Mouse (Mus musculus) kidney, adult 8-10 months (tissue): ENCODE results near the gene Spatc1l.

ENCODE experiments used
- DNase-seq, 2 experiments: peaks; one replicate each; pipeline ENCODE4 v3.0.0; 2022

Spatc1l gene

DNA sequence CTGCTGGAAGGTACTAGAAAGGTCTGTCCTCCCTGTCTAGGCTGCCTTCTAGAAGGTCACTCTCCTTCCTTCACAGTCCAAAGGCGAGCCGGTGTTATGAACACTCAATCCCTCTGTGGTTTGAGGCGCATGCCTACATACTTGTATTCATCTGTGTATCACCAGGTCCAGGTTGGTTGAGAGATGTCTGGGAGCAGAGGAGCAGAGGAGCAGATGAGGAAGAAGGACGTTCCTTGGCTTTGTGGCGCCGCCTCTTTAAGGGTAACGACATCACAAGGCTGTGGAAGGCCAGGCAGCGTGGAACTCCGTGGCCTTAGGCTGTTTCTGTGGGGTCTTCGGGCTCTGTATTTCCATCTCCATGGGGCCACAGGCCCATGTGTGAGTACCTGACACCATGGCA is at the start of gene Spatc1l:
Gene Spatc1l, plus strand, starts transcription at position 301 of the 400 bp plus-strand sequence.
- no peak for DNase-seq

DNA sequence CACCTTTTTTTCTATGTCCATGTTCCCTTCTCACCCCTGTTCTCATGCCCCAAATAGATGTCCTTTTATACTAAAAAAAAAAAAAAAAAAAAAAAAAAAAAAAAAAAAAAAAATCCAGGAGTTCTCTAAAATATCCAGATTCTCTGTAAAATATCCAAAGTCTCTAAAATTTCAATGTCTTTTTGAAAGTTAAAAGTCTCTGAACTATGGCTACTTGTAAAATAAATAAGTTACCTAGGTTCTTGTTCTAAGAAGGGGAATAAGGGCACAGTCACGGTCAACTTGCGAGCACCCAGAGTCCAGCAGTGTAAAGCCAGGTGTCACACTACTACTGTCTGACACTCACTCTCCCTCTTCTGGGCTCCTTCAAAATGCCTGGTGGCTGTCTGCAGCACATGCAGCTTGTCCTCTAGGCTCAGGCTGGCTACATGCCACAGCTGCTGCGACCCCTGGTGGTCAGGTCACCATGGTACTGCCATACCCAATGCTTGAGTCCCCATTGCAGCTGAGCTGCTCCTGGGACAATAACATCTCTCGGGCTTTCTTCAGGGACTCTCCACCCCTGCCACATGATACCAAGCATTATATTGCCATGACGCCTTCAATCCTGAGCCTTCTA is 49.0 kb upstream of the Spatc1l start:
- peak; percentile 44 to 77 for DNase-seq

DNA sequence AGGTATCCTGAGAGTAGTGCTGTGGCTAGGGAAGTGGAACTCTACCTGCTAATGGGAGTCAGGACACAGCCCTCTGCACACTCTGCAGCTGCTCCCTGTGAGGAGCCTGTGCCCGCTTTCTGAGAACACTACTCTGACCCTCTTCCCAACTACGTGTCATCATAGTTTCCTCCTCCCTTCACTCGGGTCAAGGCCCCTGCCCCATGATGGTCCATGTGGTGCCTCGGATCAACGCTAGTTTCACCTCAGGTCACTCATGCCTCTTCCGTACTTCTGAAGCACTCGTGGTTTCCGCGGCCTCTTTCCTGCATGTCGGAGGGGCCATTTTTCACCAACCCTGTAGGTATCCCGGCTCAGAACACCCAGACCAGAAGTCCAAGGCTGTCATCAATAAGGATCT is 31.1 kb upstream of the Spatc1l start:
- DNase-seq, result no peak

DNA sequence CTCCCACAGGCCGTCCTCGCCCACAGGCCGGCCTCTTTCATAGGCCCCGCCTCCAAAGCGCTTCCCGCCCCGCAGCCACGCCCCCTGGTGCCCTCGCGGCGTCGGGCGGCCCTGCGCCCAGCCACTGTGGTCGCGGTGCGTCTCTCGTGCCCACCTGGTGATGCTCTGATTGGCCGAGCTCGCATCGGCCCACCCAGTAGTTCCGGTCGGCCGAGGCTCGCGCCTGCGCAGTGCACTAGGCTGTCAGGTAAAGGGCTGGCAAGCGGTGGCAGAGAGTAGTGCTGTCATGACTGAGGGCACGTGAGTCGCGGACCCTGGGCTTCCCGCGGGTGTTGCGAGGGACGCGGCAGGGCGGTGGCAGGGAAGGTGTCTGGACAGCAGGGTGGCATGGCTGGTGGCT is 30.7 kb upstream of the Spatc1l start, which contains the start of gene Lss:
Gene Lss, plus strand, starts transcription at position 214 of the 400 bp plus-strand sequence.
- peak; percentile 97 to 98 for DNase-seq

DNA sequence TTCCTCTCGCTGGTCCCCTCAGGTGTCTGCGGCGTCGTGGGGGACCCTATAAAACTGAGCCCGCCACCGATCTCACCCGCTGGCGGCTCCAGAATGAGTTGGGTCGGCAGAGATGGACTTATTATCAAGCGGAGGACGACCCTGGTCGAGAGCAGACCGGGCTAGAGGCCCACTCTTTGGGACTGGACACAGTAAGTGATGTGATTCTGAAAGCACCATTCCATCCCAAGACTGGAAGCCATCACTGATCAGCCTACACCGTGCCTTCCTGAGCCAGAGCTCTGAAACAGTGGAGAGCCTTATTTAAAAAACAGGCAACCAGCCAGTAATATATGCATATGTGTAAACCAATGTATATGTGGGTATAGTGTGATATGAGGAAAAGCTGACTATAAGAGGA is 30.2 kb upstream of the Spatc1l start:
- DNase-seq, result no peak

DNA sequence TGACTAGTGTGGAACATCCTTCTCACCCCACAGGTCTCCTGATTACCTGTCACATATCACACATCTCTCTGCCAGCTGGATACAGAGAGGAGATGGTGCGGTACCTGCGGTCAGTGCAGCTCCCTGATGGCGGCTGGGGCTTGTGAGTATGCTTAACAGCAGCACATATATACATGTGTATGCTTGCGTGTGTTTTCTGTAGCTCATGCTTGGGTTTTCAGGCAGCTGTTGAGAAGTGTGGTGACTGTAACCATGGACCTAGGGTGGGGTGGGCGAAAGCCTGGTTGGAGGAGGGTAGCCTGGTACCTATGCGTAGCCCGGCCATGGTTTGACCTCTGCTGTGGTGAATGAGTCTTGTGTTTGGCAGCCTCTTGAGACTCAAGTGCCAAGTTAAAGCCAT is 26.5 kb upstream of the Spatc1l start:
- DNase-seq, result no peak

DNA sequence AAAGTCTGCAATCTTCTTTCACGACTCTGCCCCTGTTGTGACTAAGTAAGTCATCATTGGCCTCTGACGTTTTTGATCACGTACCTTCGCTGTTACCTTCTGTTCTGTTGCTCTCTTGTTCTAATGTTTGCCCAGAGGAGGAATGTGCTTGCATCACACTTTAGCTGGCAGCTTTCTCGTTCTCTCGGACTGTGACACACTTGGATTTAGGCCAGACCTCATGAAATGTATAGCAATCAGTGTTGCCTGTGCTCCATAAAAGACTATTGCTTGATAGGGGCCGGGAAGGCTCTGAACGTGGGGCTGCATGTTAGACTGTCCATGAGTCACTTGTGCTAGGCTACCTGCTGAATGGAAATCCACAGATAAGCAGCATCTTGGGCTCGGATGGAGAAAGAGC is 24.5 kb upstream of the Spatc1l start:
- no peak for DNase-seq

DNA sequence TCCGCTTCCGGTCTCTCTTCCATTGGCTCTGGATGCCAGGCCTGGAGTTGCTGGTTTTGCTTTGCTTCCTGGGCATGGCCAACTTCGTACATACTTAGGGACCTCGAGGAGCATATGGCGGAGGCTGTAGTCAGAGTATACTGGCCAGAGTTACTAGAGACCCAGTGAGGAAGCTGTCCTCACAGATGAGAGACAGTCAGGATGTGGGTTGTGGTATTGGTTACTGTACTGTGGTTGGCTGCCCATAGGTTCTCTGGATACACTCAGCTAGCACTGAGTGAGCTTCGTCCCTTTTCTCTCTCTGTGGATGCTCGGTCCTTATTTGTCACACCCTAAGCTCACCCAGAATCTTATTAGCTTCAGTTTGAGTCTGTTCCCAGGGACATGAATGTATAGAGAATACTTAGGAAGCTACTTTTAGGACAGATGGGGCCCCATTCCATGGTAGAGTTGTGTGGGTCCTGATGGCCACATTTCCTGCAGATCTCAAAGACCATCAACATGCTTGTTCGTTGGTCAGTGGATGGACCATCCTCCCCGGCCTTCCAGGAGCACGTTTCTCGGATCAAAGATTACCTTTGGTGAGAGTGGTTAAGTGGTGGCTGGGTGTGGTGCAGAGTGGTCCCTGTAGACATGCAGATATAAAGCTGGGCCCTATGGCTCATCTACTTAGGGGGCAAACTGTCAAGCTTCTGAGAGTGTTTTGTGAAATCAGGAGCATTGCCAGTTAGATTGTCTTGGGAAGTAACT is 20.6 kb upstream of the Spatc1l start:
- DNase-seq, result no peak

DNA sequence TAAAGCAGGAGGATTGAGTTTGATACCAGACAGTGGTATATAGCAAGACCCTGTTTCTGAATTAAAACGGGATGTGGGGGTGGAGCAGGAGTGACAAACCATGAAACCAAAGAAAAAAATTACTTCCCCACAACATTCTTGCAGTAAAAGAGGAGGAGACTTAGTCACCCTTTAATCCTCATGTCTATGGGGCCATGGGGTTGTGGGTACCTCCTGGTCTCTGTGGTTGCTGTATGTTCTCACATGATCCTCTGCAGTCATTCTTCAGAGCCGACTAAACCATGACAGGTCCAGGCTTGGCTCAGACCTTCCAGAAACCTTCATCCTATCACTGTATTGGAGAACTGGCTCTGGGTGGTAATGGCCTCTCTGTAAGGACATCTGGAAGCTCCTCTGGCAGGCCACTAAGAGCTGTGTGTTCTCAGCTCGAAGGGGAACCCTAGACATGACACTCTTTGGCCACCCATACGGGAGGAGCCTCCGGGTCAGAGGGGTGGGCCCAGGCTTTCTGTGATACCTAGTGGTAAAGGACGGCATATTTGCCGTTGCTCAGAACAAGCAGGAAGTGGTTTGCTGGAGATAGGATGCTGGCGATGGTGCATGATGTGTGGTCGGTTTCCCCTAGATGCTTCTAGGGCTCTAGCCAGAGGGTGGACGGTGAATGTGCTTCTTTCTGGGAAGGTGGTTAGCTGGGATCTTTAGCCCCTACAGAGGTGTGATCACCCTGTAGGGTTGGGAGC is 19.3 kb upstream of the Spatc1l start:
- no peak for DNase-seq

DNA sequence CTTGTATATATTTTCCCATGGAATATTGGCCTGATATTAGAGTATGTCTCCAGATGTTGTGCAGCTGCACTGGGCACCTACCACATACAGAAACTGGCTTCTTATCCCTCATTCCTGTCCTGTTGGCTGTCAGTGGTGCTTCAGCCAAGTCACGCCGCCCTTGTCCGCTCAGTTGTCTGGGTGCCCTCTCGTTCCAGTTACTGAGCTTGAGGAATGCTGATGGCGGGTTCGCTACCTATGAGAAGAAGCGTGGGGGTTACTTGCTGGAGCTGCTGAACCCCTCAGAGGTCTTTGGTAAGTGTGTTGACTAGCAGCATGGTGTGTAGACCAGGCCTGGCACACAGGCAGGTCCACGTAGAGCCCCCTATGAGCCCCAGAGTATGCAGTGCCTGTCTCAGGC is 15.5 kb upstream of the Spatc1l start:
- DNase-seq, result peak in 1 of 2 experiments; percentile 30

DNA sequence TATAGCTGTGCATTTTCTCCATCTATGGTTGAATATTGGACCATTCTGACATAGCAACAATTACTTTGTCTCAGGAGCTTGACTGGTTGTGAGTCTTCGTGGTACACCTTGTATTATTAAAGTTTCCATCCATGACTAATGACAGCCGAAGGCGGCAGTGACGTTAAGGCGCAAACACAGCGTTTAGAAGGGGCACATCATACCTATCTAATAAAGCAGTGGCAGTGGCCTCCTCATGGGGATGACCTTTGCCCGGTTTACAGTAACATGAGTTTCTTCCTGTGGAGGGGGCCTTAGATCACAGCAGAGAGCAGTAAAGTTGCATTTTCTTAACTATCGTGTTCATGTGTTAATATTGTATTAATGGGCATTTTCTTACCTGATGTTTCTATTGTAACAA is 13.9 kb upstream of the Spatc1l start:
- no peak for DNase-seq

DNA sequence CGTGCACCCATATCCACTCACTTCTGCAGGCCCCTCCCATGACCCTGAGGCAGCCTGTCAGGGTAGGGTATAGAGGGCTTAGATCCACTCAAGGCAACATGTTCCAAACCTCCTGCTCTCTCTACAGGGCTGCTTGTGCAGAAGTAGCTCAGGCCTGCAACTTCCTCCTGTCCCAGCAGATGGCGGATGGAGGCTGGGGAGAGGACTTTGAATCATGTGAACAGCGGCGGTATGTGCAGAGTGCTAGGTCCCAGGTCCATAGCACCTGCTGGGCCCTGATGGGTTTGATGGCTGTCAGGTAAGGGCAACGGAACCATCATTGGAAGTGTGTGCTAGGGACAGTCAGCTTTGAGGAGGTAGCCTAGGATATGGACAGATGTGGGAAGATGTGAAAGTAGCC is 11.6 kb upstream of the Spatc1l start:
- peak in 1 of 2 experiments; percentile 18 for DNase-seq

DNA sequence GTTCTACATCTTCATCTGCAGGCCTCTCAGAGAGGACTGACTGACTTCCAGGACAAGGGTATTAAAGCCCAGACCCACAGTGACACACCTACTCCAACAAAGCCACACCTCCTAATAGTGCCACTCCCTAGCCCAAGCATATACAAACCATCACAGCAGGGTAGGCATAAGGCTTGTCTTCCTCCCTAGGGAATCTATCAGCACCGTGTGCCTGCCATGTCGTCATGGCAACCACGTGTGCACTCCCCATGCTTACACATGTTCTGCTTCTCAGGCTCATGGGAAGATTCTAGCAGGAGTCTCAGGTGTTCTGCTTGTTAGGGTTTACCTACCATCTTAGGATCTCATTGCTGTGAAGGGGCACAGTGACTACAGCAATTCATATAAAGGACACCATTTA is 10.5 kb upstream of the Spatc1l start:
- no peak for DNase-seq

DNA sequence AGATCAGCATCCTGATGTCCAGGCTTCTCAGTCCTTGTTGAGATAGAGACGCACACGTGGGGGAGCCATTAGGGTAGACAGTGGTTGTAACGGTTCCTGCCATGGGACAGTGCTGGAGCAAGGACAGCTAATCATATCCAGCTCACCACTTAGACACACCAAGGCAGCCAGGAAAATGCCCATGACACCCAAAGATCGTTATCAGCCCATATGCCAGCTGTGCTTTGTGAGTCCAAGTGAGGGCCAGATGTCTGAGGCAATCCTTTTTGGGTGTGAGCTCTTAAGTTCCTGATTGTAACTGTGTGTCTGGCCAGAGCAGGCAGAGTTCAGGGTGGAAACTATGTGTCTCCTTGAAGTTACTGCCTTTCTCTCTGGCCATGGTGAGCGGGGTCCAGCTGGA is 8.0 kb upstream of the Spatc1l start:
- DNase-seq, result no peak

DNA sequence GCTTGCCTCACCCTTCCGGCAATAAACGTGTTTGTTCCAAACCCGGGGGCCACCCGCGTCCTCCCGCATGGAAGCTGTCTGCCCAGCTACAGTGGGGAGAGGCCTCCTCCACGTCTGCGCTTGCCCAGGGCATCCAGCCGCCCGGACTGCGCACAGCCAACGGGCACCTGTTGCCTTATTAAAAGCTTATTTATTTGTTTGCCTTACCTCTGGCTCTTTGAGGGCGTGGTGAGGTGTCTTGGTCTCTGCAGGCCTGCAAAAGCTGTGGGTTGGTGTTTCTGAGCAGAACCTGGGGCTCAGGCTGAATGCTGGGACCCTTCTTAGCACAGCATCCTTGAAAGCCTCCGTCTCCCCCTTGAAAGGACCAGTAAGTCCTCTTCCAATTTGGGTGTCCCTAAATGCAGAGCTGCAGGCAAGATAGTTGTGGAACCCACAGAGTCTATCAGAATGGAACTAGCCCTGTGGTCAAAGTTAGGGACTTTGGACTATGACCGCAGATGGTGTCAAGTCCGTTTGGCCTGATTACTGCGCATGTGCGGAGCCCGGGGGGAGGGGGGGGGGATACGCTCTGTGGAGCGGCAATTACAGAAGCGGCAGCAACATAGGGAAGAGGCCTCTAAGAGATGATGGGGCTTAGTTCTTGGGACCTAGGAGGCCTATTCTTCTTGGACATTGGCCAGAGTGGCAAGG is 8.1 kb downstream of the Spatc1l start:
- DNase-seq, result peak; percentile 57 to 65

DNA sequence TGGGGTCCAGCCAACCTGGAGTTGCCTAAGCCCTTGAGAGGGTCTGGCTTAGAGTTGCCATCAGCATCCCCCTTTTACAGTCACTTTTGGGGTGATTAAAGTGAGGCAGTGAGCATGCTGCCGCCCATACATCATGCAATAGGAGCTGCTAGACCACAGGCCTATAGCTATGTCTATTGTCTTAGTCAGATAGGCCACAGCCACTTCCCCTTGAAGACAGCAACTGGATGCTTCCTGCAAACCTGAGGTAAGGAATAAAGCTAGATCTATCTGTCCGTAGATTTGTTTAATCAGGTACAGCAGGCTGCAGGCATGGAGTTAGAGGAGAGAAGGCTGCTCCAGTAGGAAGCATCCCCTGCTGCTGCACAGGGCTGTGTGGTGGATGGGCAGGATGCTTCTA is 9.0 kb downstream of the Spatc1l start:
- DNase-seq, result no peak

DNA sequence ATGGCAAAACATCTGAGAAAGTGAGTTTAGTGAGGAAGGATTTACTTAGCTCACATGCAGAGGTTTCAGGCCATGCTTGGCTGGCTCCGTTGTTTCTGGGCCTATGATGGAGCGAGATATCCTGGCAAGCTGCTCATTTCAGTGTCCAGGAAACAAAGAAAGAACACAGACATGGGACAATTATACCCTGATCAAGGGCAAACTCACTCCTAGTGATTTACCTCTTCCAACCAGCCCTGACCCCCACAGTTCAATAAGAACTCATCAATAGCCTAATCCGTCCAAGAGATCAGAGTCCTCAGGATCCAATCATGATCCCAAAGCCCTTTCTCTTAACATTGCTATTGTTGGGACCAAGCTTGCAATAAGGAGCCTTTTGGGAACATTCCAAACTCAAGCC is 10.1 kb downstream of the Spatc1l start:
- no peak for DNase-seq

DNA sequence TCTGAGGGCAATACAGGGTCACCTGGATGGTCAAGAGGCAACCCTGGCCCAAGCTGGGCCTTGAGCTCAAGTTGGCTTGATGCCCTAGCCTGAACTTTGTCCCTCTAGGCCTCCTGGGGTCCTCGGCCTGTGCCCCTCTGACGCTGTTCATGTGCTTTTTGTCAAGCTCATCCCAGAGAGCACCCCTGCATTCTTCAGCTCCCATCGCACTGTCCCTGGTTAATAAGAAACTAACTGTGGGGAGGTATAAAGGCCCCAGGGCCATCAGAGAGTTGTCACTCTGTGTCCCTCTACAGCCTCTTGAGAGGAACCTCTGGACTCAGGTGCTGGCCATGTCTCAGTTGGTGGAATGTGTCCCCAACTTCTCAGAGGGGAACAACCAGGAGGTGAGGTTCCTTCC is 13.3 kb downstream of the Spatc1l start, which contains the start of gene Ftcd:
Gene Ftcd, plus strand, starts transcription at position 275 of the 400 bp plus-strand sequence.
- peak; percentile 73 to 76 for DNase-seq

DNA sequence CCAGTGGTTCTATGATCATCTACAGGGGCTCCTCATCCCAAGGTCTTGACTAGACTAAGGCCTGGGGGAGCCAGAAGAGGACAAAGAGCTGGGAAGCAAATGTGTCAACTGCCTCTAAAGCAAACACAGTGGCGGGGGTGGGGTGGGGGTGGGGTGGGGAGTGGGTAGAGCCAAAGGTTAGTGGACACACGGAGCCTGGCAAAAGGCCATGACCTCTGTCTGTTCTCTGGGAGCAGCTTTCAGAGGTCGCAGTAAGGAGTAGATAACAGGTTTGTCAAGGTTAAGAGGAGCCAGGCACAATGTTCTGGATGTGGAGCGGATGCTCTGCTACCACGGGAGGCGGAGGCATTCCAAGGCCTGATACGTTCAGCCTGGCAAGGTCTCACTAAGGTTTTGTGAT is 14.8 kb downstream of the Spatc1l start:
- peak in 1 of 2 experiments; percentile 23 for DNase-seq

DNA sequence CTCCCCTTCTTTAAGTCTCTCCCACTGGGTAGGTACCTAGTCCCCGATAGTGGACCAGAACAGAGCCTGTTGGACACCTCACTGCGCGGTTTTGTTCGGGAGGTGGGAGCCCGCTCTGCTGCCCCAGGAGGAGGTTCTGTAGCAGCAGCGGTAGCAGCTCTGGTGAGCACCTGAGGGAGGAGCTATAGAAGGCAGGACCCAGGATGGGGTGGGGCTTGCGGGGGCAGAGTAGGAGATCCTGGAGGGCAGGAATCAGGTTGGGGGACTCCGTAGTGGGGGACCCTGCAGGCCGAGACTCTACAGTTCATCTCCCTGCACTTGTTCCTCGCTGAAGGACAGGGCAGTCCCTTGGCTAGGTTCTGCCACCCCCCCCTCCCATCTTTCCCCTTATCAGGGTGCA is 22.1 kb downstream of the Spatc1l start:
- no peak for DNase-seq

DNA sequence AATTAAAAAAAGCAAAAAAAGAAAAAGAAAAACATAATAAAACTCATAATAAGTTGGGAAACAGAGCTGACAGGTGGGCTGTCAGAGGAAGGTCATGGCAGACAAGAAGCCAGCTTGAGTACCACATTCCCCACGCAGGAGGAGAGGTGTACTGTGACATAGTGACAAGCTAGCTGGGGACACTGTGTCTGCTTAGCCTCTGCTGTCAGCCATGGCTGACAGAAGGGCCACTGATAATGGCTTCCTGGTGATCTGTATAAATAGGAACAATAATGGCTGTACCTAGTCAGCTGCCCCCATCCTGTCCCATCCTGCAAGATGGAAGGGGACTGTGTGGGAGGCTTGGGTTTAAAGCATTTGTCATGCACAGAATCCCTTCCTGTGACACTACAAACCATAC is 24.1 kb downstream of the Spatc1l start:
- no peak for DNase-seq

DNA sequence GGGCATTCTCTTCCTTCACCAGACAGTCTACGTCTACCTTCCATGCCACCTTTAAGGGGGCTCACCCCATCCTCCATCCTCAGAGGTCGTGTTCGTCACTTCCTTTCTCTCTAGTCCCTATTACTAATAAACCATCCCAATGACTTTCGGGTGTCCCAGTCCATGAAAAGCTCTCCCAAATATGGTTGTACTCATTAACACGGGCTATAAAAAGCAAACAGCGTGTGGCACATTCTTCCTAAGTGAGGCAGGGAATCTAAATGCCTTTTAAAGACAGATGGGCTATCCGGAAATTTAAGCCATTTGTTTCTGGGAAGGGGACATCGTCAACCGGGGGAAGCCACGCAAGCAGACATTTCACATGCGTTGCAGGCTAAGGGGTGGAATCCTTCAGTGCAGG is 28.1 kb downstream of the Spatc1l start:
- DNase-seq, result no peak

DNA sequence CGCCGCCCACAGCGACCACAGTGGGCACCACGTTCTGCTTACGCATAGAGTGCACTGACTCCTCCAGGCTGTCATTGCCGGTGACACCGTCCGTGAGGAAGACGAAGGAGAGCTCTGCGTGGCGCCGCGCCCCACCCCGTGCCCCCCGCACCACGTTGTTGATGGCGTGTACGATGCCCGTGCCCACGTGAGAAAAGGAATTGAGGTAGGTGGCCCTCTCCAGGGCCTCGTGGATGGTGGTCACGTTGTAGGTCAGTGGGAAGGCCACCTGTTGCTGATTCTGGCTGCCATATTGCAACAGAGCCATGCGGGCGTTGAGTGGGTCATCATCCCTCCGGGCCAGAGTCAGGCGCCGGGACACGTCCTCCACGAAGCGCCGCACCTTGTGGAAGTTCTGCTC is 34.3 kb downstream of the Spatc1l start:
- no peak for DNase-seq
